Mouse (Mus musculus): ENCODE results near the gene Glis3.

- no peak for TF ChIP-seq GATA2 (IDR thresholded peaks at IDR 0.05; ENCODE audit: borderline replicate concordance, low read depth, low read length)
- no peak for TF ChIP-seq CTCF (IDR thresholded peaks at IDR 0.05; ENCODE audit: low read depth, low read length)
- TF ChIP-seq GATA1 (IDR thresholded peaks at IDR 0.05; ENCODE audit: borderline replicate concordance, low read length): no peak
- TF ChIP-seq TAL1 (conservative IDR thresholded peaks at IDR 0.05; ENCODE audit: low read depth, low read length): no peak
Measured at GRCm38 (mm10) chr19:28580499-28580898, 99.4 kb downstream of the Glis3 start.
